ENCODE assay signal across 22 mouse cellular contexts in genomic region chr9:46142492-46142891, GRCm38 (mm10).
DNase-seq lines count a peak whose midpoint lies in the region; ATAC-seq and TF ChIP-seq lines count a peak whose summit lies in the region.
"Had no signal": no experiment of that assay in that cellular context is flagged by ENCODE, and none has a peak within 500 bp of the region (broad histone marks: within the 10 kb centered on the region; RNA-seq: fewer than 3 reads in every experiment).

No protein-coding gene starts in this region.

- no peak overlapping the region for H3K4me3 ChIP-seq in MEL (ENCODE audit: control insufficient read depth in 1 of 2, insufficient read depth in 1 of 2, low read depth in 2 of 2, low read length in 2 of 2)
- H3K4me3 ChIP-seq: embryonic facial prominence, embryonic 10.5 days; embryonic facial prominence, embryonic 12.5 days; forebrain, embryonic 12.5 days had no signal

- H3K9ac ChIP-seq in MEL (ENCODE audit: control insufficient read depth, low read depth, low read length, poor library complexity, severe bottlenecking): no peak overlapping the region
- H3K9ac ChIP-seq: embryonic facial prominence, embryonic 12.5 days; forebrain, embryonic 12.5 days had no signal

- peaks cover 9 to 13% of the 10 kb centered on the region in 2 experiments for H3K4me1 ChIP-seq in MEL (ENCODE audit: control insufficient read depth in 1 of 2, insufficient read depth in 2 of 2, low read length in 2 of 2)

- DNase-seq in testis, postnatal 10 days (ENCODE audit: low spot score): peak; percentile 6
- no peak for DNase-seq in testis, postnatal 14 days (ENCODE audit: low spot score)
- DNase-seq in MEL (ENCODE audit: low read depth, low spot score): peak; percentile 27
- no peak for DNase-seq in urinary bladder, adult 18-20 months (ENCODE audit: low spot score in 2 of 2)
- DNase-seq in ovary, postnatal 36 days (ENCODE audit: low spot score): no peak
- DNase-seq: adrenal gland, adult 8-10 months; adrenal gland, postnatal 14 days; adrenal gland, postnatal 36 days; B cell, adult 2 months; cerebellum, adult 11-12 months; cerebellum, adult 2 months; cerebellum, adult 9-10 months; cerebellum, postnatal 10 days; cerebellum, postnatal 25 days had no signal

- TF ChIP-seq POLR2A in MEL (IDR thresholded peaks at IDR 0.05; ENCODE audit: control insufficient read depth in 1 of 2, insufficient read depth in 1 of 2, low read depth in 1 of 2, low read length in 2 of 2, poor library complexity in 1 of 2): no peak

- no peaks in the 10 kb centered on the region for H3K27me3 ChIP-seq in MEL (ENCODE audit: control insufficient read depth in 1 of 2, insufficient read depth in 2 of 2, low read length in 2 of 2)
- H3K27me3 ChIP-seq: CH12.LX; embryonic facial prominence, embryonic 12.5 days; forebrain, embryonic 12.5 days had no signal

- TF ChIP-seq EP300 in MEL (IDR thresholded peaks at IDR 0.05; ENCODE audit: low read depth in 1 of 2, low read length in 2 of 2): peak in 1 of 2 experiments; percentile 38; a peak in 1 of 4 replicates

- H3K79me2 ChIP-seq in MEL (ENCODE audit: control insufficient read depth, insufficient read depth, low read length, poor library complexity): no peaks in the 10 kb centered on the region; the same call in 1 of the 2 replicates

- no peak for TF ChIP-seq CTCF in MEL (IDR thresholded peaks at IDR 0.05 in 2 of 3, conservative IDR thresholded peaks at IDR 0.05 in 1 of 3; ENCODE audit: control insufficient read depth in 1 of 3, insufficient read depth in 1 of 3, low read depth in 2 of 3, low read length in 3 of 3, poor library complexity in 1 of 3, severe bottlenecking in 1 of 3)

- peaks cover 5 to 29% of the 10 kb centered on the region in 2 experiments for H3K36me3 ChIP-seq in MEL (ENCODE audit: control insufficient read depth in 1 of 2, insufficient read depth in 2 of 2, low read length in 2 of 2)
- H3K36me3 ChIP-seq: embryonic facial prominence, embryonic 10.5 days; embryonic facial prominence, embryonic 12.5 days; forebrain, embryonic 12.5 days had no signal

- H3K27ac ChIP-seq in MEL (ENCODE audit: control insufficient read depth, low read depth, low read length): no peak overlapping the region
- H3K27ac ChIP-seq: embryonic facial prominence, embryonic 10.5 days; embryonic facial prominence, embryonic 12.5 days; forebrain, embryonic 12.5 days had no signal

- TF ChIP-seq RAD21 in MEL (IDR thresholded peaks at IDR 0.05; ENCODE audit: low read depth, low read length): no peak

- ATAC-seq in inflammation-experienced regulatory T-cells, adult 6 months: peak; percentile 81
- ATAC-seq: forebrain, embryonic 14.5 days; forebrain, embryonic 16.5 days had no signal

- H3K9me3 ChIP-seq in MEL (replicated peaks; ENCODE audit: insufficient read depth, low read length): no peaks in the 10 kb centered on the region
- H3K9me3 ChIP-seq: embryonic facial prominence, embryonic 10.5 days; embryonic facial prominence, embryonic 12.5 days; forebrain, embryonic 12.5 days; G1E had no signal

TF ChIP-seq in MEL, 35 proteins besides CTCF, POLR2A, EP300 and RAD21:
- TF ChIP-seq ELF1 (IDR thresholded peaks at IDR 0.05; ENCODE audit: low read depth, low read length): no peak
- no peak for TF ChIP-seq ETS1 (IDR thresholded peaks at IDR 0.05; ENCODE audit: low read depth, low read length)
- no peak for TF ChIP-seq TAL1 (IDR thresholded peaks at IDR 0.05; ENCODE audit: low read length)
- no peak for TF ChIP-seq ZNF384 (IDR thresholded peaks at IDR 0.05; ENCODE audit: low read depth, low read length)
- no peak for TF ChIP-seq SMC3 (IDR thresholded peaks at IDR 0.05; ENCODE audit: low read depth, low read length)
- TF ChIP-seq POLR2AphosphoS2 (IDR thresholded peaks at IDR 0.05; ENCODE audit: low read length): no peak
- TF ChIP-seq CHD2 (IDR thresholded peaks at IDR 0.05; ENCODE audit: low read length): no peak
- no peak for TF ChIP-seq MEF2A (IDR thresholded peaks at IDR 0.05; ENCODE audit: extremely low read depth, insufficient replicate concordance, low read depth, low read length, poor library complexity, severe bottlenecking)
- peak; percentile 4; the same call in 1 of the 2 replicates for TF ChIP-seq ZC3H11A (IDR thresholded peaks at IDR 0.05; ENCODE audit: low read depth, low read length)
- peak; percentile 55; the same call in 1 of the 2 replicates for TF ChIP-seq RCOR1 (IDR thresholded peaks at IDR 0.05; ENCODE audit: low read depth, low read length)
- TF ChIP-seq GATA1 (IDR thresholded peaks at IDR 0.05; ENCODE audit: low read depth, low read length): peak; percentile 79
- TF ChIP-seq MAX (IDR thresholded peaks at IDR 0.05; ENCODE audit: low read length): no peak
TF ChIP-seq in MEL: peak in this region for 3.

Comparison
In these comparisons a context has a peak if more than half of its experiments do, and no peak if none do; other contexts are left out.
1. DNase-seq: peak in testis, postnatal 10 days (single experiment) and MEL (single experiment); none in testis, postnatal 14 days (single experiment), urinary bladder, adult 18-20 months (0 of 2) and ovary, postnatal 36 days (single experiment).